Mouse (Mus musculus) brain, adult 2 months (tissue): Measurements from ENCODE around the gene Gm13285.
A peak's percentile ranks its signal among the peaks of the same experiment; 100 is the strongest.
"Not testable (repeated sequence)": the region's sequence is repeated elsewhere in the genome, so short reads cannot be mapped to it uniquely, and the experiment has no call there.

Source experiments
- DNase-seq: peaks from one replicate; pipeline ENCODE4 v3.0.0; 2011; ENCODE audit warnings: low read depth, low spot score

Gene Gm13285

DNA sequence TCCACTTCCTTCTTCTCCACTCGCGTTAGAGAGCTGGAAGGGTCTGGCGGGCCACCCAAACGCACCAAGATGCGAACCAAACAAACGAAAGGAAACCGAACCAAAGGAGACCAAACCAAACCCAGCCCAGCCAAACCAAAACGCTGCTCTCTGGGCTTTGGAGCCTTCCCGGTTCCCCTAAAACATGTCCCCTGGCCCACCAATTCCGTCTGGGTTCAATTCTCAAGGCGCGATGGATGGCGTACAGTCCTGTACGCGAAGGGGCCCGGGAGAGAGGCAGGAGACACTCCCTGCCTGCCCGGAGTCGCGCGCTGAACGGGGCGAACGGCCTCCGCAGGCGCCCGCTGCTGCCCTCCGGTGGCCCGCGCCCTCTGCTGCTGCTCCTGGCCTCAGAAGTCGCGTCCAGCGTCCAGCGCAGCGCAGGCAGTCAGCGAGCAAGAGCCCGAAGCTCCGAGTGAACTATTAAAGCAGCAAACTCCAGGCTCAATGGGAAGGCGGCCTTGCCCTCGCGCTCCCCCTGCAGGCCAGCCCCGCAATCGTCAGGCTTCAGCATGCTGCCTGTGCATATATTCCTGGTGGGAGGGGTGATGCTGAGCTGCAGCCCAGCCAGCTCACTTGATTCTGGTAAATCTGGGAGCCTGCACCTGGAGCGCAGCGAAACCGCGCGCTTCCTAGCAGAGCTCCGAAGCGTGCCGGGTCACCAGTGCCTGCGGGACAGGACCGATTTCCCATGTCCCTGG lies 5.4 kb upstream of the Gm13285 start, which contains the start of gene Gm13275:
TSS of gene Gm13275 (plus strand) at position 552 of the 740 bp plus-strand sequence.
- DNase-seq, result not testable (repeated sequence)

DNA sequence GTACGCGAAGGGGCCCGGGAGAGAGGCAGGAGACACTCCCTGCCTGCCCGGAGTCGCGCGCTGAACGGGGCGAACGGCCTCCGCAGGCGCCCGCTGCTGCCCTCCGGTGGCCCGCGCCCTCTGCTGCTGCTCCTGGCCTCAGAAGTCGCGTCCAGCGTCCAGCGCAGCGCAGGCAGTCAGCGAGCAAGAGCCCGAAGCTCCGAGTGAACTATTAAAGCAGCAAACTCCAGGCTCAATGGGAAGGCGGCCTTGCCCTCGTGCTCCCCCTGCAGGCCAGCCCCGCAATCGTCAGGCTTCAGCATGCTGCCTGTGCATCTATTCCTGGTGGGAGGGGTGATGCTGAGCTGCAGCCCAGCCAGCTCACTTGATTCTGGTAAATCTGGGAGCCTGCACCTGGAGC lies 2.4 kb upstream of the Gm13285 start, which contains the start of gene Gm13279:
TSS of gene Gm13279 (plus strand) at position 301 of the 400 bp plus-strand sequence.
- not testable (repeated sequence) for DNase-seq

DNA sequence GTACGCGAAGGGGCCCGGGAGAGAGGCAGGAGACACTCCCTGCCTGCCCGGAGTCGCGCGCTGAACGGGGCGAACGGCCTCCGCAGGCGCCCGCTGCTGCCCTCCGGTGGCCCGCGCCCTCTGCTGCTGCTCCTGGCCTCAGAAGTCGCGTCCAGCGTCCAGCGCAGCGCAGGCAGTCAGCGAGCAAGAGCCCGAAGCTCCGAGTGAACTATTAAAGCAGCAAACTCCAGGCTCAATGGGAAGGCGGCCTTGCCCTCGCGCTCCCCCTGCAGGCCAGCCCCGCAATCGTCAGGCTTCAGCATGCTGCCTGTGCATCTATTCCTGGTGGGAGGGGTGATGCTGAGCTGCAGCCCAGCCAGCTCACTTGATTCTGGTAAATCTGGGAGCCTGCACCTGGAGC lies 3.5 kb downstream of the Gm13285 start, which contains the start of gene Gm13287:
TSS of gene Gm13287 (plus strand) at position 301 of the 400 bp plus-strand sequence.
- not testable (repeated sequence) for DNase-seq

DNA sequence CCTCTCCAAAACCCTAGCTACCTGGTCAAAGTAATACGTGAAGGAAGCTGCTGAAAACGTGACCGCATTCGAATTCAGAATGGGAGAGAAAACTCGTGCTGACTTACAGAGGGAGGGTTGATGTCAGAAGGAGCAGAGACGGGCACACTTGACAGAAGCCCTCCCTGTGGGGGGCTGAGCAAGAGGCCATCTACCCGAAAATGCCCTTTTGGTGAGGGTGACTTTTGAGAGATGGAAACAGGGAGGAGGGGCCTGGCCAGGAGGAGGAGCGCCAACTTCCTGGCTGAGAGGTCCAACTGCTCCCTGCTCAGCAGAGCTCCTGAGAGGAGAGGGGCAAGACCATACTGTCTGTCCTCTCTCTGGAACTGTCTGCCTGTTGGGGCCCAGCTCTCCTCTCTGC lies 5.8 kb downstream of the Gm13285 start, which contains the start of gene Gm13288:
TSS of gene Gm13288 (plus strand) at position 301 of the 400 bp plus-strand sequence.
- not testable (repeated sequence) for DNase-seq

DNA sequence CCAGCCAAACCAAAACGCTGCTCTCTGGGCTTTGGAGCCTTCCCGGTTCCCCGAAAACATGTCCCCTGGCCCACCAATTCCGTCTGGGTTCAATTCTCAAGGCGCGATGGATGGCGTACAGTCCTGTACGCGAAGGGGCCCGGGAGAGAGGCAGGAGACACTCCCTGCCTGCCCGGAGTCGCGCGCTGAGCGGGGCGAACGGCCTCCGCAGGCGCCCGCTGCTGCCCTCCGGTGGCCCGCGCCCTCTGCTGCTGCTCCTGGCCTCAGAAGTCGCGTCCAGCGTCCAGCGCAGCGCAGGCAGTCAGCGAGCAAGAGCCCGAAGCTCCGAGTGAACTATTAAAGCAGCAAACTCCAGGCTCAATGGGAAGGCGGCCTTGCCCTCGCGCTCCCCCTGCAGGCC lies 6.3 kb downstream of the Gm13285 start:
- DNase-seq, result not testable (repeated sequence)

- no peak for DNase-seq
Observed at GRCm38 (mm10) chr4:88815928-88816327, 16.5 kb downstream of the Gm13285 start, which contains the start of gene Ifna7. Gene Ifna7, plus strand, starts transcription at chr4:88816228.

GRCm38 (mm10) chr4:88819659-88820058 lies 20.2 kb downstream of the Gm13285 start, which contains the start of gene Ifna11:
Gene Ifna11, plus strand, starts transcription at chr4:88819959.
- no peak for DNase-seq

DNA sequence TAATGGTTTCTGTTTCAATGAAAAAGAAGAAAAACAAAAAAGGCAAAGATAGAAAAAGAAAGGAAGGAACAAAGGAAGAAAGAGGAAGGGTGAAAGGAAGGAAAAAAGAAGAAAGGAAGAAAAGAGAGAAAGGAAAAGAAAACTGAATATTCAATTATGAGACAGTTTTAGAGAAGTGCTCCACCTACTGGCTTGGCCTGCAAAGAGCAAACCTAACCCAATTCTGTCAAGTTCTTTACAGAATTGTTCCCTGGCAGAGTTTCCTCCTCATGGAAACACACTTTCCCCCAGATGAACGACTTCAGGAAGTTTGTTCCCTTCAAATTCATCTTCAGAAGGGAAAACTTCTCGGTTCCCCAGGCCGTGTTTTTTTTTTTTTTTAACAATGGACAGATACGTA lies 23.5 kb downstream of the Gm13285 start:
- peak; percentile 31 for DNase-seq

- not testable (repeated sequence) for DNase-seq
Observed at GRCm38 (mm10) chr4:88827116-88827515, 27.7 kb downstream of the Gm13285 start, which contains the start of gene Ifna6. Gene Ifna6, plus strand, starts transcription at chr4:88827416.

DNA sequence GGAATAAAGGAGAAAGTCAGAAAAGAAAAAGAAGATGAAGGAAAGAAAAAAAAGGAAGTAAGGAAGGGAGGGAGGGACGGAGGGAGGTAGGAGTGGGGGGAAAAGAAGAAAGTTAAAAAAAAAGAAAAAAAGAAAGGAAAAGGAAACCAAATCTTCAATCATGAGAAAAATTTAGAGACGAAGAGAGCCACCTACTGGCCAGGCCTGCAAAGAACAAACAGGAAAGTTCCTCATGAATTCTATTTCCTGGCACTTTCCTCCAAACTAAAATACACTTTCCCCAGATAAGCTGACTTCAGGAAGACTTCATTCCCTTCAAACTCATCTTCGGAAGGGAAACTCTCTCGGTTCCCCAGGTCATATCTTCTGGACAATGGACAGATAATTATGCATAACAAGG lies 31.1 kb downstream of the Gm13285 start:
- DNase-seq, result peak; percentile 35

DNA sequence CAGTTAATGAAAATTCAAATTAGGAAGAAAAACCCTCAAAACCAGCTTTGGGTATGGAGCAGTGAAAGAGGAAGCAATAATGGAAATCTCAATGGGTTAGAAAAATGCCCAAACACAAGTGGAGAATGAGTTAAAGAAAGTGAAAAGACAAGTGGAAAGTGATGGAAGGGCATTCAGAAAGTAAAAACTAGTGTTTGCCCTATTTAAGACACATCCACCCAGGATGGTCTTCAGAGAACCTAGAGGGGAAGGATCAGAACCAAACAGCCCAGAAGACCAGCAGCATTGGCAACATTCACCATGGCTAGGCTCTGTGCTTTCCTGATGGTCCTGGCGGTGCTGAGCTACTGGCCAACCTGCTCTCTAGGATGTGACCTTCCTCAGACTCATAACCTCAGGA lies 35.8 kb downstream of the Gm13285 start, which contains the start of gene Ifna5:
TSS of gene Ifna5 (plus strand) at position 301 of the 400 bp plus-strand sequence.
- not testable (repeated sequence) for DNase-seq

GRCm38 (mm10) chr4:88838828-88839227 lies 39.4 kb downstream of the Gm13285 start:
- DNase-seq, result peak; percentile 29

DNA sequence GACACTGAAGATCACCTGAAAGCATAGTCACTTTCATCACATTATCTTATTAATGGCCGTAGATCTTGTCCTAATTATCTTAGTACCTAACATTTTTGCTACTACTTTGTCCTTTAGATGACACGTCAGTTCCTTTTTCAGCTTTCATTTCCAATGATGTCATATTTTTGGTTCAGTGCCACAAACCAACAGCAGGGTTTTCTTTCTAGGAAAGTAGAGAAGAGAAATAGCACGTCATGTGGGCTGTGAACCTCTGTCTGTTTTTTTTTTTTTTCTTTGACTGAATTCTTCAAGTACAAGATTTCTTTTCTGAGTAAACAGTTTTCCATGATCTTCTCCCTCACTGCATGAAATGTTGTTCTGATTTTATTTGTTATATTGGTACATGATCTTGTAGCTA lies 40.6 kb downstream of the Gm13285 start:
- no peak for DNase-seq

- no peak for DNase-seq
Observed at GRCm38 (mm10) chr4:88841438-88841911, 42.0 kb downstream of the Gm13285 start, which contains the start of gene Ifna4. Gene Ifna4, plus strand, starts transcription at chr4:88841861.

GRCm38 (mm10) chr4:88845334-88845733 lies 45.9 kb downstream of the Gm13285 start:
- DNase-seq, result peak; percentile 25

GRCm38 (mm10) chr4:88849698-88850097 lies 50.2 kb downstream of the Gm13285 start, which contains the start of gene Ifna1:
Gene Ifna1, plus strand, starts transcription at chr4:88850087.
- no peak for DNase-seq
